Mouse (Mus musculus): ENCODE measurements at regions not wholly inside any gene's neighbourhood (a gene's known extent, or its start where the extent isn't known, plus 50 kb on each side); places are given as distances from the start of the nearest gene placed in this dataset.
"Not testable (repeated sequence)": the region's sequence is repeated elsewhere in the genome, so short reads cannot be mapped to it uniquely, and the experiment has no call there.

DNA sequence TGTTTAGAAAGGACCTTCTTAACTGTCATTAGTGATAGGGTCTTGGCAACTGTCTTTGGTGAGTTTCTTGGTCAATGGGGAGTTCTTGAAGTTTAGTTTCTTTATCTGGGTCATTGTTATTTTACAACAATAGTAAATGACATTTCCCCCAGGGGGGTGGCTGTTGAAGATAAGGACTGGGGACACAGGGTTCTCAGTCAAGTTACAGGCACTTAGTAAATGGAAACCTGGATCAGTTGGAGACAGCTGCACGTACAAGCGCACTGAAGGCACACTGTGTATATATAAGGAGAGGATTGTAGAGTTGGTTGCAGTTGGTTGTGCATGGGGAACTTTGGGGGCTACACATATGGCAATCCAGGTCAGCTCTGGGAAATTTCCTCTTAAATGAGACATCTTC, 169.2 kb upstream of the Serp2 start:
- WGBS = 68% methylated on average over 2 of the region's 2 CpGs
- Histone ChIP-seq H3K9me3 (ENCODE audit: control insufficient read depth, low read length) (no peaks in the 10 kb centered on the region), H3K36me3 (ENCODE audit: control insufficient read depth, insufficient read depth, low read length) (no peaks in the 10 kb centered on the region), H3K9ac (ENCODE audit: low read depth, low read length) (no peak overlapping the region), H3K4me3 (ENCODE audit: low read depth, low read length) (no peak overlapping the region), H3K27me3 (replicated peaks; ENCODE audit: control insufficient read depth, insufficient read depth, low read length) (no peaks in the 10 kb centered on the region), H3K27ac (ENCODE audit: low read depth, low read length) (no peak overlapping the region), H3K4me2 (no peak overlapping the region), H3K4me1 (replicated peaks; ENCODE audit: control insufficient read depth, insufficient read depth, low read length) (no peaks in the 10 kb centered on the region)
- ATAC-seq (replicated peaks; ENCODE audit: low FRiP score) (peak; percentile 39; the same call in 1 of the 2 replicates), DNase-seq (ENCODE audit: low spot score) (no peak)

DNA sequence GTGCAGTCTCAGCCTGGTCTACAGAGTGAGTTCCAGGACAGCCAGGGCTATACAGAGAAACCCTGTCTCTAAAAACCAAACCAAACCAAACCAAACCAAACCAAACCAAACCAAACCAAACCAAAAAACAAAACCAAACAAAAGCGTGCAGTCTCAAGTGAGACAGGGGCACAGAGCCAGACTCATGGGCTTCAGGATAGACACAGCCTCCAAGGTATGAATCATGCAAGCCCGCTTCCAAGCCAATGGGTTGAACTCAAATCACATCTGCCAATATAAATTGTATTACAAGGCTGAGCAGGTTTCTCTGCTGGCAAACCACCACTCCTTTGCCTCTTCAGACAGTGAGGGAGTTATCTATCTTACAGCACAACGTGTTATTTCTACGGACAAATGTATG, 168.5 kb upstream of the Serp2 start:
- 87% methylated on average over 4 of the region's 4 CpGs for WGBS
- ATAC-seq (replicated peaks; ENCODE audit: low FRiP score); H3K36me3 ChIP-seq (ENCODE audit: control insufficient read depth, insufficient read depth, low read length); H3K4me1 ChIP-seq (replicated peaks; ENCODE audit: control insufficient read depth, insufficient read depth, low read length); H3K27me3 ChIP-seq (replicated peaks; ENCODE audit: control insufficient read depth, insufficient read depth, low read length); H3K9me3 ChIP-seq (ENCODE audit: control insufficient read depth, low read length); H3K9ac ChIP-seq (ENCODE audit: low read depth, low read length); H3K4me3 ChIP-seq (ENCODE audit: low read depth, low read length); H3K27ac ChIP-seq (ENCODE audit: low read depth, low read length); H3K4me2 ChIP-seq; DNase-seq (ENCODE audit: low spot score): not testable (repeated sequence)

DNA sequence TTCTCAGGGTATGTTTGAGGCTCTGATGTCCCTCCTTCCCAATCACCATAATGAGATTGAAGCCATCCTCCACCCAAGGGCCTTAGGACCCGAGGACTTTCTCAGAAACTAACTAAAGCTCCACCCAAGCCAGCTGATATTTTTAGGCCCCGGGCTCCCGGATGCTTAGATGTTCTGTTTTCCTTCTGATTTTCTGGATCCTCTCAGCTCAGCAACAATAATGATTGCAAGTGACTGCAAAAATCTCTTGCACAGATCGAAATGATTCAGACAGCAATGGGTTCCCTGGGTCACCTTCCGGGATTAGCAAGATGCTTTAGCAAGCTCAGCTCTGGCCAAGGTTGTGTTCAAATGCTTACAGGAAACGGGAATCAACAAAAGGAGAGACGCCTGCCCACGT, 168.1 kb upstream of the Serp2 start:
- H3K4me1 ChIP-seq (replicated peaks; ENCODE audit: control insufficient read depth, insufficient read depth, low read length) = no peaks in the 10 kb centered on the region
- DNase-seq (ENCODE audit: low spot score) (no peak), ATAC-seq (replicated peaks; ENCODE audit: low FRiP score) (no peak)
- no peaks in the 10 kb centered on the region for H3K36me3 ChIP-seq (ENCODE audit: control insufficient read depth, insufficient read depth, low read length)
- H3K9me3 ChIP-seq (ENCODE audit: control insufficient read depth, low read length) = no peaks in the 10 kb centered on the region
- no peak overlapping the region for H3K4me2 ChIP-seq
- no peaks in the 10 kb centered on the region for H3K27me3 ChIP-seq (replicated peaks; ENCODE audit: control insufficient read depth, insufficient read depth, low read length)
- H3K27ac ChIP-seq (ENCODE audit: low read depth, low read length) = no peak overlapping the region
- H3K4me3 ChIP-seq (ENCODE audit: low read depth, low read length) = no peak overlapping the region
- 77% methylated on average over 8 of the region's 8 CpGs for WGBS
- no peak overlapping the region for H3K9ac ChIP-seq (ENCODE audit: low read depth, low read length)

DNA sequence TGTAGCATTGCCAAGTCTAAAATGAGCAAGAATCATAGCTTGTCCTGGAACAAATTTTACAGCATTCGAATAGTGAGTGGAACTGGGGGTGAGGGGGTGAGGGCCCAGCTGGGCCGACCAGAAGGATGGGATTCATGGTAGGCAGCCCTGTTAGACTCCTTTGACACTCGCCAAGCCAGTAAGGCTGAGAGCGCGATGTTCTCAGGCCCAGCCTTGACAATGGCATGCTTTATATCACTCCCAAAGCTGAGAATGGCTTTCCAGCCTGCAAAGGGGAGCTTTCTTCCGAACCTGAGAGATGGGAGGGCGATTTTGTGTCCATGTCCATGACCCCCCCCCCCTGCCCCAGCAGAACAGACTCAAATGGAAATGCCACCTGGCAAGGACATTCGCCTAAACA, 167.7 kb upstream of the Serp2 start:
- H3K4me3 ChIP-seq (ENCODE audit: low read depth, low read length) = no peak overlapping the region
- no peaks in the 10 kb centered on the region for H3K9me3 ChIP-seq (ENCODE audit: control insufficient read depth, low read length)
- ATAC-seq (replicated peaks; ENCODE audit: low FRiP score) (no peak), DNase-seq (ENCODE audit: low spot score) (no peak)
- no peaks in the 10 kb centered on the region for H3K27me3 ChIP-seq (replicated peaks; ENCODE audit: control insufficient read depth, insufficient read depth, low read length)
- H3K4me1 ChIP-seq (replicated peaks; ENCODE audit: control insufficient read depth, insufficient read depth, low read length) = no peaks in the 10 kb centered on the region
- WGBS = 84% methylated on average over 8 of the region's 8 CpGs
- no peak overlapping the region for H3K4me2 ChIP-seq
- H3K9ac ChIP-seq (ENCODE audit: low read depth, low read length) = no peak overlapping the region
- no peaks in the 10 kb centered on the region for H3K36me3 ChIP-seq (ENCODE audit: control insufficient read depth, insufficient read depth, low read length)
- H3K27ac ChIP-seq (ENCODE audit: low read depth, low read length) = no peak overlapping the region

DNA sequence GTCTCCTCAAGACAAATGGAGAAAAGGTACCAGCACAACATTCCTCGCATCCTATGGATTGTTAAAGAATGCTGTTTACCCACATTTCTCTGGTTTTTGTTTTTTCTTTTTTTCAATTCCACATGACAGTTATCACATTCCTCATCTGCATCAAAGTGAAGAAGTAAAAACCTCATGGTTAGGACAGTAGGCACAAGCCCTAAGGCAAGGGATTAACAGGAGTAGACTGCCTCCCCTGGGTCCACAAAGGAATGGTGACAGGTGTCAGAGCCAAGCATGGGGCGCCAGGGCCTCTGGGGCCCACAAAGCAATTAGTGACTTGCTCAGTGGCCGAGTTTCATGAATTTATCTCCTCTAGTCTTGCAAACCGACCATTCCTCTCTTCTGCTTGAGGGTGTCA, 166.9 kb upstream of the Serp2 start:
- no peaks in the 10 kb centered on the region for H3K4me1 ChIP-seq (replicated peaks; ENCODE audit: control insufficient read depth, insufficient read depth, low read length)
- no peak overlapping the region for H3K27ac ChIP-seq (ENCODE audit: low read depth, low read length)
- no peak overlapping the region for H3K4me2 ChIP-seq
- DNase-seq (ENCODE audit: low spot score) = no peak
- H3K27me3 ChIP-seq (replicated peaks; ENCODE audit: control insufficient read depth, insufficient read depth, low read length) = no peaks in the 10 kb centered on the region
- no peaks in the 10 kb centered on the region for H3K9me3 ChIP-seq (ENCODE audit: control insufficient read depth, low read length)
- WGBS = 63% methylated on average over 4 of the region's 4 CpGs
- no peak overlapping the region for H3K9ac ChIP-seq (ENCODE audit: low read depth, low read length)
- no peaks in the 10 kb centered on the region for H3K36me3 ChIP-seq (ENCODE audit: control insufficient read depth, insufficient read depth, low read length)
- H3K4me3 ChIP-seq (ENCODE audit: low read depth, low read length) = no peak overlapping the region
- no peak for ATAC-seq (replicated peaks; ENCODE audit: low FRiP score)

DNA sequence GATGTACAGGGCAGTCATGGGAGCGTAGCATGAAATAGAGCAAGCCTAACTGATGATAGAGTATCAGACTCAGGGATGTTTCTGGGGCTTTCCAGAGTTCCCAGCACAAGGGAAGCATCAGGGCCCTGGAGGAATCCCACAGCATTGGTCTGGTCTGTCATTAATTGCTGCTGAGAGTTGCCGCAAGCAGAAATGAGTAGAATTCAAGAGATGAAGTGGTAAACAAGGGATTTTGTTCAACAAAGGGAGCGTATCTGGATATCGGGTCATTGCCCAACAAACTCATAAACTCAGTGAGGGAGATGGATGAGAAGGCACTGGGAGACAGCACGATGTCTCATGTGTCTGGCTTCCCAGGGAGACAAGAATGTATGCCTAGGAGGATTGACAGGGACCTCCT, 165.6 kb upstream of the Serp2 start:
- no peak overlapping the region for H3K4me2 ChIP-seq
- WGBS = 86% methylated on average over 5 of the region's 5 CpGs
- H3K4me1 ChIP-seq (replicated peaks; ENCODE audit: control insufficient read depth, insufficient read depth, low read length) = no peaks in the 10 kb centered on the region
- no peak for ATAC-seq (replicated peaks; ENCODE audit: low FRiP score)
- no peak for DNase-seq (ENCODE audit: low spot score)
- H3K36me3 ChIP-seq (ENCODE audit: control insufficient read depth, insufficient read depth, low read length) = no peaks in the 10 kb centered on the region
- H3K9ac ChIP-seq (ENCODE audit: low read depth, low read length) = no peak overlapping the region
- no peak overlapping the region for H3K27ac ChIP-seq (ENCODE audit: low read depth, low read length)
- H3K27me3 ChIP-seq (replicated peaks; ENCODE audit: control insufficient read depth, insufficient read depth, low read length) = no peaks in the 10 kb centered on the region
- H3K9me3 ChIP-seq (ENCODE audit: control insufficient read depth, low read length) = no peaks in the 10 kb centered on the region
- no peak overlapping the region for H3K4me3 ChIP-seq (ENCODE audit: low read depth, low read length)

DNA sequence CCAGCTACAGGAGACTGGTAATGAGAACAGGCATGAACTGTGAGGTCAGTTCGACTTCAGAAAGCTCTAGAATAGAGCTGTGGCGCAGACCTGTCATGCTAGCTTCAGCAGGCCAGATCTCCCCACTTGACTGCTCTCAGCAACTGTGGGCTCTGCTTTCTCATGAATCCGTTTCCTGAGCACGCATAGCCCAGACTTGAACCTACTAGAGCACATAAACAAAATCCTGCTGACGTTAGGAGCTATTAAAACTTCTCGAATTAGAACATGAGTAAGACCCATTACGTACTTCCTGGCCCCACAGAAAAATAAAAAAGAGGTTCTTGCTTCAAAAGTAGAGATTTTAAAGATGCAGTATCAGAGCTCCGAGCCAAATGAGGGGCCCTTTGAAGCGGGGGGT, 165.1 kb upstream of the Serp2 start:
- Histone ChIP-seq H3K4me3 (ENCODE audit: low read depth, low read length) (no peak overlapping the region), H3K4me1 (replicated peaks; ENCODE audit: control insufficient read depth, insufficient read depth, low read length) (no peaks in the 10 kb centered on the region), H3K9ac (ENCODE audit: low read depth, low read length) (no peak overlapping the region), H3K4me2 (no peak overlapping the region), H3K9me3 (ENCODE audit: control insufficient read depth, low read length) (no peaks in the 10 kb centered on the region), H3K27me3 (replicated peaks; ENCODE audit: control insufficient read depth, insufficient read depth, low read length) (no peaks in the 10 kb centered on the region), H3K27ac (ENCODE audit: low read depth, low read length) (no peak overlapping the region), H3K36me3 (ENCODE audit: control insufficient read depth, insufficient read depth, low read length) (no peaks in the 10 kb centered on the region)
- 81% methylated on average over 9 of the region's 9 CpGs for WGBS
- ATAC-seq (replicated peaks; ENCODE audit: low FRiP score) (no peak), DNase-seq (ENCODE audit: low spot score) (no peak)

DNA sequence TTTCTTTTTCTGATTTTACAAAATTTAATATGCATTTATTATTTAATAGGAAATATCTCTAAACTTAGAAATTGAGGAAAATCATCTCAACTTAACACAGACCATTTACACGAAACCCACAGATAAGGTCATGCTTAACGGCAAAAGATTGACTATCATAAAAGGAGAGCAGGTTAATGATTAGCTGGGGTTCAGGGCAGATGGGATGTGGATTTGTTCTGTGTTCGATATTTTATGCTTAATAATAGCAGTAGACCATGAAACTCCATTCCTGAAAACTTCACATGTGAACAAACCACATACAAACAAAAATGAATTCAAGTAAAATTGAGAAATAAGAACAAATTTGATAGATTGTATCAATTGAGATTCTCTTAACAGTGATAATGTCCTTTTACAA, 160.4 kb upstream of the Serp2 start:
- Histone ChIP-seq H3K9me3 (ENCODE audit: control insufficient read depth, low read length) (no peaks in the 10 kb centered on the region), H3K27me3 (replicated peaks; ENCODE audit: control insufficient read depth, insufficient read depth, low read length) (no peaks in the 10 kb centered on the region), H3K4me2 (no peak overlapping the region), H3K36me3 (ENCODE audit: control insufficient read depth, insufficient read depth, low read length) (no peaks in the 10 kb centered on the region), H3K27ac (ENCODE audit: low read depth, low read length) (no peak overlapping the region), H3K9ac (ENCODE audit: low read depth, low read length) (no peak overlapping the region), H3K4me3 (ENCODE audit: low read depth, low read length) (no peak overlapping the region), H3K4me1 (replicated peaks; ENCODE audit: control insufficient read depth, insufficient read depth, low read length) (peaks cover 17% of the 10 kb centered on the region)
- ATAC-seq (replicated peaks; ENCODE audit: low FRiP score) = no peak
- 89% methylated on average over 3 of the region's 3 CpGs for WGBS
- DNase-seq (ENCODE audit: low spot score) = no peak

DNA sequence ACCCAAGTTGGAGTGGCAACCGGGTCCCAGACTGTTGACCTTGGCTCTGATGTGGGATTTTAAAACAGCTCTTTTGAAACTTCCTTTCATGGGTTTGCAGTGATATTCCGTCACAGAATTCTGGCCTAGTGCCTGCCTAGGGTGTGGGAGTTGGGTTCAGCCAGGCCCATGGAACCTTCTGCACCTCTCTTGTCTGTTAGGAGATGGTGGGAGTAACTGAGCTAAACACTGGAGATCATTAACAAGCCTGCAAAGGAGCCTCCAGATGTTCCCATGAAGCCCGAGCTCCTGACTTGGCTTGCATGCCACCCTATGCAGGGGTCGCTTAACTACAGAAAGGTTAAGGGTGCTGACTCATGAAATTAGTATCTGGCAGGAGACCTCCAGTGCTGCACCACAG, 158.0 kb upstream of the Serp2 start:
- Histone ChIP-seq H3K4me1 (replicated peaks; ENCODE audit: control insufficient read depth, insufficient read depth, low read length) (peaks cover 17% of the 10 kb centered on the region), H3K9ac (ENCODE audit: low read depth, low read length) (no peak overlapping the region), H3K27me3 (replicated peaks; ENCODE audit: control insufficient read depth, insufficient read depth, low read length) (no peaks in the 10 kb centered on the region), H3K27ac (ENCODE audit: low read depth, low read length) (no peak overlapping the region), H3K4me3 (ENCODE audit: low read depth, low read length) (no peak overlapping the region), H3K4me2 (no peak overlapping the region), H3K9me3 (ENCODE audit: control insufficient read depth, low read length) (no peaks in the 10 kb centered on the region), H3K36me3 (ENCODE audit: control insufficient read depth, insufficient read depth, low read length) (no peaks in the 10 kb centered on the region)
- no peak for DNase-seq (ENCODE audit: low spot score)
- no peak for ATAC-seq (replicated peaks; ENCODE audit: low FRiP score)
- 44% methylated on average over 4 of the region's 4 CpGs for WGBS

Data from liver, embryonic 11.5 days (tissue).